Mouse (Mus musculus) kidney, embryonic 14.5 days (tissue): ENCODE results near the gene Runx2. TPM values are rescaled to one million over a fixed set of nuclear protein-coding genes. Genes with fewer than 3 reads are reported as not detected.

ENCODE experiments used
- ATAC-seq: fragments of 200-750 bp; cut with Nextera tagmentation; 2 replicates; pipeline ENCODE4 v1.8.0; 2017; ENCODE audit warnings: moderate number of reproducible peaks, mild to moderate bottlenecking, moderate TSS enrichment, moderate library complexity; ENCODE audit not compliant: low FRiP score, low TSS enrichment
- H3K27ac ChIP-seq: fragments of 300-500 bp; sonication (generic); 2 replicates; pipeline ENCODE4 v1.5.1; 2014; ENCODE audit warnings: low read depth, mild to moderate bottlenecking, low read length, moderate library complexity, mixed read lengths
- H3K27me3 ChIP-seq: fragments of 300-500 bp; sonication (generic); 2 replicates; pipeline ENCODE4 v1.6.1; 2014; ENCODE audit warnings: mild to moderate bottlenecking, low read length; ENCODE audit not compliant: control insufficient read depth, insufficient read depth
- H3K36me3 ChIP-seq: fragments of 300-500 bp; sonication (generic); 2 replicates; pipeline ENCODE4 v1.6.1; 2014; ENCODE audit warnings: low read length, mixed read lengths; ENCODE audit not compliant: control insufficient read depth, insufficient read depth
- H3K4me1 ChIP-seq: fragments of 300-500 bp; sonication (generic); 2 replicates; pipeline ENCODE4 v1.6.1; 2014; ENCODE audit warnings: low read length, mixed read lengths; ENCODE audit not compliant: control insufficient read depth, insufficient read depth
- H3K4me2 ChIP-seq: fragments of 300-500 bp; sonication (generic); replicated peaks from 2 replicates; pipeline ENCODE4 v1.6.1; 2014; ENCODE audit warnings: low read depth, mild to moderate bottlenecking, low read length
- H3K4me3 ChIP-seq: fragments of 300-500 bp; sonication (generic); 2 replicates; pipeline ENCODE4 v1.5.1; 2014; ENCODE audit warnings: mild to moderate bottlenecking, low read length
- H3K9ac ChIP-seq: fragments of 300-500 bp; sonication (generic); 2 replicates; pipeline ENCODE4 v1.6.1; 2014; ENCODE audit warnings: low read depth, mild to moderate bottlenecking, low read length, moderate library complexity
- H3K9me3 ChIP-seq: fragments of 300-500 bp; sonication (generic); 2 replicates; pipeline ENCODE4 v1.6.1; 2016; ENCODE audit warnings: low read length; ENCODE audit not compliant: control insufficient read depth
- WGBS: fragments of 180-500 bp; shearing (Covaris S2); extraction: QIAGEN DNeasy Blood & Tissue Kit; methylation state at CpG from one replicate; pipeline ENCODE4 v1.1.7; 2014; 5-methylcytosine and 5-hydroxymethylcytosine counted together
- polyA plus RNA-seq: library from polyadenylated mRNA; unstranded; fragments of >200 nt; fragmentation: Nextera tagmentation; extraction: Ambion mirVana; gene quantifications from 2 replicates; pipeline ENCODE4 v1.2.1, GENCODE M21; 2014

Gene Runx2
- polyA plus RNA-seq, 1 experiment from 2014 or later = 2.4 TPM

DNA sequence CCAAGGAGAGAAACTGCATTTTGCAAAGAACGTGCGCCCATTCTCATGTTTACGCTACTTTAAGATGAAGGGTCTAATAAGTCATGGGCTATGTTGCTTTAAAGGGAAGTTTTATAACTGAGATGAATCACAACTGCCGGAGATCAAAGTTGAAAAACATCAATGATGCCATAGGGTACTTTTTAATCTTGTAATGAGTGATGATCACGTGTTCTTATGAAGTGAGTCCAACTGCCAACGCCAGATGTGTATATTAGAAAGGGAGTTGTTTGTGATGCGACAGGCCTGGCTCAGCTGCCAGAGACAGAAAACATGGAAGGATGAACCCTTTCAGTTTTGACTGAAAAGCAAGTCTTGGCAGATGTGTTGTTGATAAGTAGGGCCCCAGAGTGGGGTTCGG is 101.2 kb downstream of the Runx2 start:
- Histone ChIP-seq H3K4me3 (no peak overlapping the region), H3K9ac (no peak overlapping the region), H3K4me1 (peaks cover 17% of the 10 kb centered on the region), H3K9me3 (no peaks in the 10 kb centered on the region), H3K27me3 (no peaks in the 10 kb centered on the region), H3K27ac (no peak overlapping the region), H3K36me3 (no peaks in the 10 kb centered on the region), H3K4me2 (no peak overlapping the region)
- 69% methylated on average over 8 of the region's 8 CpGs for WGBS
- ATAC-seq = no peak

DNA sequence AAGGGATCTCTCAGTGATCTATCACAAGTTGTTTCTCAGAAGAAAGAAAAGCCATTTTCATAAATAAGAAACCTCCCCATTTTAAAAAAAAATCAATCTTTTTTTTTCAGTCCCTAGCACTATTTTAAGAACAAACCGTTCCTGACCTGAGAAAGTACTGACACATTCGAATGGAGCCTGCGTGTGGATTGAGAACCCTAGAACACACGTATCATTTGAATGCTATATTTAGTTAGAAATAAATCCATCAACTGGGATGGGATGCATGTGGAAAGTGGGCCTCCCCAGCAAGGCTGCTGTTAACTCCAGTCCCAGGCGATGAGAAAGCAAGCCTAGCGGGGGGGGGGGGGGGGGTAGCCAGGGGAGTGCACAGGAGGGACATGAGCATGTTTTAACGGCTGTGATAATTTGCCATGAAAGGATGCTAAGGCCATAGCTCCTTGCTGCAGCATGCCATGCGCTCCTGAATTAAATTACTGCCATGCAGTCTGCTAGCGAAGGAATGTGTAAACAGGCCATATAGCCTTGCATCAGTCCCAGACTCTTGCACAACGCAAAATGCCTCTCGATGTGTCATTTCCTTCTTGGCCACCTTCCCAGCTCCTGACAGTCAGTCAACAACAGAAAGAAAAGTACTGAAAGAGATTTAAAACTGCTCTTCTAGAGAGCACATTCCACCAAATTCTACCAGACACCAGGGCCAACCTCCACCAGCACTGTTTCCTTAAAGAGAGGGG is 104.9 kb downstream of the Runx2 start:
- Histone ChIP-seq H3K27me3 (no peaks in the 10 kb centered on the region), H3K9me3 (no peaks in the 10 kb centered on the region), H3K4me2 (no peak overlapping the region; the same call in 1 of the 2 replicates), H3K4me3 (no peak overlapping the region), H3K9ac (no peak overlapping the region), H3K27ac (peak overlapping the region; percentile 63; the same call in 1 of the 2 replicates), H3K36me3 (no peaks in the 10 kb centered on the region), H3K4me1 (peaks cover 10% of the 10 kb centered on the region; the same call in 1 of the 2 replicates)
- ATAC-seq = peak; percentile 70; the same call in 1 of the 2 replicates
- WGBS = 37% methylated on average over 10 of the region's 11 CpGs

DNA sequence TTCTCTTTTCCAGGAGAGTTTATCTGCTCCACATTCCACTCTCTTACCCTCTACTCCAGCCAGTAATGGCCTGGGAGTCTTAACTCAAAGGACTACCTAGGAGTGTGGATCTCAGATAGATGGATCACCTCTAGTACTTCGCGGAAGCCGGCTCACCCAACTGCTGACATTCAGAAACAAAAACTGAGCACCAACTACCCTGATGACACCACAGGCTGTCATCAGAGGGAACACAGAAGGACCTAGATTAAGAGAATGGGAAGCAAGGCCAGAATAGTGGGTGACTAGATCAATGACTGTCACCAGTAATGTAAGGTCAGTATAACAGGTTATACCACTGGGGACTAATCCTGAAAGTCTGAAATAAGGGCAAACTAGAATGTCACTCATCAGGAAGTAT is 106.6 kb downstream of the Runx2 start:
- Histone ChIP-seq H3K9me3 (no peaks in the 10 kb centered on the region), H3K4me2 (no peak overlapping the region), H3K9ac (no peak overlapping the region), H3K4me1 (peaks cover 10% of the 10 kb centered on the region; the same call in 1 of the 2 replicates), H3K27ac (no peak overlapping the region), H3K36me3 (no peaks in the 10 kb centered on the region), H3K4me3 (no peak overlapping the region), H3K27me3 (no peaks in the 10 kb centered on the region)
- 96% methylated on average over 3 of the region's 3 CpGs for WGBS
- no peak for ATAC-seq

DNA sequence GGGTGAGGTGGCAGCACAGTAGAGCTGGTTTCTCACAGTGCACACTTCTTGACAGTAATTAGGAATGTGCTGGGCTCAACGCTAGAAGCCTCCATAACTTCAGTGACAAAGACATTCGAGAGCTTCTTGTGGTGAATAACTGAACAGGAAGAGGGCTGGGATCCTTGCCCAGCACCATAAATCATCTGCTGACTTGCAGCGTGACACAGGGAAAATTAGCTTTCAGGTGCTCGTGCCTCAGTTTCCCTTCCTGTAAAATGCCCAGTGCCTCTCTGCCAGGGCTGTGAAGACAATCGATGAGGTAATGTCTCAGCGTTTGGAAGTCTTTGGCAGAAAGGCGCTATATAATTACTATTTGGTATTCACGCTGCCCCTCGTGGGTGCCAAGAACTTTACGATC is 108.1 kb downstream of the Runx2 start:
- Histone ChIP-seq H3K9me3 (no peaks in the 10 kb centered on the region), H3K27ac (no peak overlapping the region), H3K9ac (no peak overlapping the region), H3K36me3 (no peaks in the 10 kb centered on the region), H3K27me3 (no peaks in the 10 kb centered on the region; the same call in 1 of the 2 replicates), H3K4me3 (no peak overlapping the region), H3K4me1 (peaks cover 10% of the 10 kb centered on the region; the same call in 1 of the 2 replicates), H3K4me2 (no peak overlapping the region)
- ATAC-seq = no peak
- 69% methylated on average over 10 of the region's 10 CpGs for WGBS

DNA sequence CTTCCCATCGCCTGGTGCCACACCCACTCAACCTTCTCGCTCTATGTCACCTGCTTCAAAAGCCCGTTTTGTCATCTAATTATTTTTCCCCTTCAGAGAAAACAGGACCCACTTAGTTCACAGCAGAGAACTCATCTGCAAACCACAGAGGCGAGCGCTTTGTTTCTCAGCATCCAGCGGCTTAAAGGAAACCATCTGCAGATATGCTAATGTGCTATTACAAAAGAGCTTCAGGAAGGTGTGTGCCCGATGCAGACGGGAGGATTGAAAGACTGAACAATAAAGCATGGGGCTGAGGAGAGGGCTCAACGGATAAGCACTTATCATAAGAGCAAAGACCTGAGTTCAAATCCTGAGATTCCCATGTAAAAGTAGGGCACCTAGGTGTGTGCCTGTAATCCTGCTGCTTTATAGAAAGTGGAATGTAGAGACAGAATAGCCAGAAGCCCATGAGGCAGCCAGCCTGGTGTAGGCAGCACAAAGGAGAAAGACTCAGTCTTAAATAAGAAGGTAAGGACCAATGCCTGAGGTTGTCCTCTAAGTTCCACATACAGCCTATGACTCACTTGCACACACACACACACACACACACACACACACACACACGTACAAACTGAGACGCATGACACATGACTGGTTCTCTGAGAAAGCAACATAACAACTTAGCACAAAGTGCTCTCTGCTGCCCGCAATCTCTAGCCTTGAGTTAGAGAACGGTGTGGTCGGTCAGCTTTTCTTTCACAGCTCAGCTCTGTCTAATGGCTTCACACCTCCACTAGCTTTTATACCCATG is 111.9 kb downstream of the Runx2 start:
- WGBS = 65% methylated on average over 14 of the region's 14 CpGs
- no peak overlapping the region for H3K9ac ChIP-seq

DNA sequence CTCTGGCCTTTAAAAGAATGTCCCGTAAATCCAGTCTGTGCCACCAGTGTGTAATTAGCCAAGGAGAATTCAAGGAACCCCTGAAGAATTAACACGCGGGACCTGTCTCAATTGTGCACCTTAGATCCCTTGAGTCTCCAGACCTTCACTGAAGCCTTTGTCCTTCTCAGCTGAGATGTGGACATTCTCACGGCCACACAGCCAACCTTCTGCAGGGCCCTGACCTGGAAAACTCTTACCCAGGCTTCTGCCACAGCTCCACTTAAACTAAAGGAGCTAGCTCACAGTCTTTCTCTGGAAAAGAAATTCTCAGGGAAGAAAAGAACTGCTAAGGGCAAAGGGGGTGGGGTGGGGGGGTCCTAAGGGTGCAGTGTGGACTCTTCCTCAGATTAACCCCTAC is 113.1 kb downstream of the Runx2 start:
- Histone ChIP-seq H3K27me3 (no peaks in the 10 kb centered on the region; the same call in 1 of the 2 replicates), H3K9me3 (no peaks in the 10 kb centered on the region), H3K4me3 (no peak overlapping the region), H3K4me2 (no peak overlapping the region), H3K4me1 (no peaks in the 10 kb centered on the region), H3K9ac (no peak overlapping the region), H3K36me3 (no peaks in the 10 kb centered on the region), H3K27ac (no peak overlapping the region)
- WGBS = 92% methylated on average over 4 of the region's 4 CpGs
- no peak for ATAC-seq

More for the DNA sequence above, 111.9 kb downstream of the Runx2 start:
- H3K36me3 ChIP-seq = no peaks in the 10 kb centered on the region
- ATAC-seq = no peak
- no peak overlapping the region for H3K27ac ChIP-seq
- H3K4me3 ChIP-seq = no peak overlapping the region
- no peaks in the 10 kb centered on the region; the same call in 1 of the 2 replicates for H3K27me3 ChIP-seq
- H3K4me1 ChIP-seq = no peaks in the 10 kb centered on the region
- H3K9me3 ChIP-seq = no peaks in the 10 kb centered on the region
- H3K4me2 ChIP-seq = no peak overlapping the region

DNA sequence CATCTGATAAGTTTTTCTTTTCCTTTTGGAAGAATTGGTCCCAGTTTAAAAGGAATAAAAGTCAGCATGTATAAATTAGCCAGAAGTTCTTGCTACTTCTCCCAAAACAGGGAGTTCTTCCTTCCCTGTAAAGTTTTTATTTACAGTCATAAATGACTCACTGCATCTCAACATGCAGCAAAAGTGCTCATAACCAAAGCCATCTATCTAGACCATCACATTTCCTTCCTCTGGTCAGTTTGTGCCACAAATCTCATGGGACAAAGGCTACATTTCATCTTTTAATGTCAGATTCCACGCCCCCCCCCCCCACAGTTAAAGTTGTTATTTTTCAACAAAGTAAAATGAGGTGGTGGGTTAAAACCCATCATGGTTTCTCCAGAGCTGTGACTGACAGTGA is 114.3 kb downstream of the Runx2 start:
- no peak overlapping the region for H3K4me3 ChIP-seq
- WGBS = 65% methylated on average over 1 of the region's 1 CpGs

DNA sequence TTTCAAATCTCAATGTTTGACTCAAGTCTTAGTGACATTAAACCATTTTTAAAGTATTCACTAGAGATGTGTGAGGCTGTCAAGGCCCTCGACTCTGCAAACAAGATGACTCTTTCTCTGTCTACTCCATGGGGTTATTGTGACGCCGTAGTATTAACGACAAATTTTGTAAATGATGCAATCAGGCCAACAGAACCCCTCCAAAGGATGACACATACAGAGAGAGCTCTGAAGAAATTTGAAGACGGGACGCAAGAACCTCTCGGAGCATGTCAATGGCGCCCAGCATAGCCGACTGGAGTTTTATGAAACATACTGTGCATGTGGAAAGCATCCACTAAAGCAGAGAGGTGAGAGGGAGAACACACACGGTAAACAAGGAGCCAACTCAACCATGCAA is 117.5 kb downstream of the Runx2 start:
- no peak overlapping the region for H3K4me3 ChIP-seq
- ATAC-seq = no peak
- WGBS = 84% methylated on average over 10 of the region's 10 CpGs

More for the DNA sequence above, 114.3 kb downstream of the Runx2 start:
- H3K27me3 ChIP-seq = no peaks in the 10 kb centered on the region; the same call in 1 of the 2 replicates
- no peaks in the 10 kb centered on the region for H3K9me3 ChIP-seq
- ATAC-seq = no peak
- no peak overlapping the region for H3K27ac ChIP-seq
- H3K36me3 ChIP-seq = no peaks in the 10 kb centered on the region
- H3K9ac ChIP-seq = no peak overlapping the region
- H3K4me2 ChIP-seq = no peak overlapping the region
- H3K4me1 ChIP-seq = no peaks in the 10 kb centered on the region

DNA sequence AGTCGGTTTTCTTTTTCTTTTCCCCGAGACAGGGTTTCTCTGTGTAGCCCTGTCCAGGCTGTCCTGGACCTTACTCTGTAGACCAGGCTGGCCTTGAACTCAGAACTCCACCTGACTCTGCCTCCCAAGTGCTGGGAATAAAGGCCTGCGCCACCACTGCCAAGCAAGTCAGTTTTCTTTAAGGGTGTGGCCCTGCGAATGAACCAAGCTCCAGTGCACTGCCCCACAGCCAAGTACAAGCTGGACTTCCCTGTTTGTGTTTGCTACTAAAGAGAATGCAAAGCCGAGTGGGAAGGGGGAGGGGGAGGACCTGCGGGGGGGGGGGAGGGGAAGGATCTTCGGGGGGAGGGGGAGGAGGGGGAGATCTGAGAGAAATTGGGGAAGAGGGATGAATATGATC is 121.0 kb downstream of the Runx2 start:
- Histone ChIP-seq H3K9me3 (no peaks in the 10 kb centered on the region), H3K9ac (no peak overlapping the region), H3K27ac (no peak overlapping the region), H3K4me3 (no peak overlapping the region), H3K36me3 (no peaks in the 10 kb centered on the region), H3K4me1 (no peaks in the 10 kb centered on the region), H3K4me2 (no peak overlapping the region), H3K27me3 (no peaks in the 10 kb centered on the region)
- WGBS = 79% methylated on average over 6 of the region's 7 CpGs
- ATAC-seq = no peak

More for the DNA sequence above, 117.5 kb downstream of the Runx2 start:
- H3K4me2 ChIP-seq = no peak overlapping the region
- H3K9ac ChIP-seq = no peak overlapping the region
- no peaks in the 10 kb centered on the region for H3K27me3 ChIP-seq
- H3K9me3 ChIP-seq = no peaks in the 10 kb centered on the region
- H3K27ac ChIP-seq = no peak overlapping the region
- no peaks in the 10 kb centered on the region for H3K36me3 ChIP-seq
- no peaks in the 10 kb centered on the region for H3K4me1 ChIP-seq
